Mouse (Mus musculus) kidney, adult 8-10 months (tissue): ENCODE results near the gene Edn2.

ENCODE experiments used
- DNase-seq, 2 experiments: peaks; one replicate each; pipeline ENCODE4 v3.0.0; 2022

Gene Edn2

DNA sequence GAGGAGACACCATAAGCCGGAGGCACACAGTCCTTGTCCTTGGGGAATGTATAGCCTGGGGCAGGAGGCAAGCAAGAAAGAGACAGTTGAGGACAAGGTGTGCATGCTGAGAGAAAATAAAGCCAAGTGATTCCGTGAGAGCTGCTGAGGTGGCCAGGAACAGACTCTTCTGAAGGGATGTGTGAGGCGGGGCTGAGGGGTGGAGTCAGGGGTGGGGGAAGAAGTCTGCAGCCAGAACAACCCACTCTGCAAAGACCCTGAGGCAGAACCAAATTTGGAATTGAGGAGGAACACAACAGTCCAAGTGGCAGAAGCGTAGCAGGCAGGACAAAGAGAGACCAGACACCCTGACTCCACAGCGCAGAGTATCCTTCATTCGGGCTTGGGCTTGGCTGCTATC is 51.1 kb downstream of the Edn2 start:
- DNase-seq: no peak

- no peak for DNase-seq
Observed at GRCm38 (mm10) chr4:120212812-120213211, 51.8 kb downstream of the Edn2 start.

DNA sequence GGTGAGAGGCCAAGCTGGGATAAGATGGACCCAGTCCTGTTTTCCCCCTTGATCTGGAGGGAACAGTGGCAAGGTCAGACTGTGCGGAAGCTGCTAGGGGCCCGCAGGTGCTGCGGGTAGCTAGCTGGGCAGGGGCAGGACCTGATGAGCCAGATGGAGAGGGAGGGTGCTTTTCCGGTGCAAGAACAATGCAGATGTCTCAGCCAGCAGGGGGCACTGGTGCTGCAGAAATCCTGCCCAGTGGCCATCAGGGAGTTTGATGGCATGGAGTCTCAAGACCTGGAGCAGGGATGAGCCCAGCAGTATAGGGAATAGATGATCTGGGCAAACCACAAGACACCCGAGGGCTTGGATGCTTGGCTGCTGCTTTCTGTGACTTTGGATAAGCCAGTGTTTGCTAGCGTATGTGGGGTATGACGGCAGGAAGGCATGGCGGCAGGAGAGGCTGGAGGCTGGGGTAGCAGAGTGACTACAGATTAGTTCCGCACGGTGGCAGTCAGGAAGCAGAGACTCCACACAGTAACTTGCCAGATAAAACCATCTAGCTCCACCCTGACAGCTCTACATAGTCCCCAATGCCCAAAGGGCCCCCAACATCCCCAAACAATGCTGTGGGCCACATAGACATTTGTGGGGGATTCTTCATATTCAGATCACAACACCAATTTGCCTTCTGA is 55.0 kb downstream of the Edn2 start:
- DNase-seq: peak in 1 of 2 experiments; percentile 41

DNA sequence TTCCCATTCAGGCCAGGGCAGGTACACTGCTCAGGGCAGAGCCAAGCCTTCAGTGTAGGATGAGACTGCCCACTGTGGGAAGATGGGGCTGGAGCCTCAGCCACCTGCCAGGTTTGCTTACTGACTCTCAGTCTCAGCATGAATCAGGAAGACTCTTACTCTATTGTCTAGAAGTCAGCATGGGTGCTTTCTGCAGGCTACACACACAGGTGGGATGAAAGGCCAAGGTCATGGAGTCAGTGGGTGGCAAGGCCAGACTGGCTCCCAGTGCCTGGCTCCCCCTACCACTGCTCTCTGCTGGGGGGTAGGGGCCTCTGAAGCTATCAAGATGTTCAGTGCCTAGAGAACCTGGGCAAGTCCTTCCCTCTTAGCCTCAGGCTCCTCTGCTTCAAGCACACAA is 55.9 kb downstream of the Edn2 start:
- DNase-seq: no peak
